21 mouse cellular contexts compared by ENCODE assay signal in the genomic region with DNA sequence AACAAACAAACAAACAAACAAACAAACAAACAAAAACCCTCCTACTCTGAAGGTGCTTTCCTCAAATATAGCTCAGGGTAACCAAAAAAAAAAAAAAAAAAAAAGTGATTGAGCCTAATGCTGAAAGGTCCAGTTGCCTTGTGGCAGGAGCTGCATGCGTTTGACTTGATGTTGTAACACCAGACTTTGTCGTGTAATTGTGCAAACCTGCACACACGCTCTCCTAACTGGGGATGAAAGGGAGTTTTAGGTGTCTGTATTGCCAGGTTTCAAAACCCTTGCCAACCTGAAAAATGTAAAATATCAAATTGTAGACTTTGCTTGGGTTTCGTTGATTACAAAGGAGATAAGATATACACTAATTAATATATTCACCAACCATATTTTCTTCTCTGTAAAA. TPM values are rescaled to one million over a fixed set of nuclear protein-coding genes. Genes with fewer than 3 reads are reported as not detected.
"Had no signal": no experiment of that assay in that cellular context is flagged by ENCODE, and none has a peak within 500 bp of the region (broad histone marks: within the 10 kb centered on the region; RNA-seq: fewer than 3 reads in every experiment).

No protein-coding gene starts in this region.

- H3K4me1 ChIP-seq: liver, embryonic 15.5 days; midbrain, embryonic 13.5 days; midbrain, embryonic 15.5 days had no signal

- H3K27me3 ChIP-seq: neural tube, embryonic 12.5 days had no signal

- H3K9ac ChIP-seq: liver, embryonic 15.5 days; lung, embryonic 14.5 days; midbrain, embryonic 13.5 days; midbrain, embryonic 15.5 days; neural tube, embryonic 12.5 days had no signal

- H3K4me2 ChIP-seq: liver, embryonic 15.5 days; lung, embryonic 14.5 days; midbrain, embryonic 11.5 days; midbrain, embryonic 13.5 days; midbrain, embryonic 15.5 days; neural tube, embryonic 12.5 days had no signal

- ATAC-seq: midbrain, embryonic 13.5 days; midbrain, embryonic 15.5 days had no signal

- H3K27ac ChIP-seq: liver, embryonic 15.5 days; midbrain, embryonic 13.5 days; midbrain, embryonic 15.5 days; neural tube, embryonic 12.5 days had no signal

- H3K36me3 ChIP-seq: liver, embryonic 15.5 days; midbrain, embryonic 13.5 days; midbrain, embryonic 15.5 days; neural tube, embryonic 12.5 days had no signal

- H3K9me3 ChIP-seq: liver, embryonic 15.5 days; midbrain, embryonic 15.5 days; neural tube, embryonic 12.5 days had no signal

- DNase-seq: lung, adult 18-20 months; lung, embryonic 14.5 days; lung, postnatal 10 days; lung, postnatal 4 days; right cerebral cortex, postnatal 25 days; right cerebral cortex, postnatal 4 days; spleen, adult 18-20 months; thymus, adult 18-20 months; thymus, postnatal 14 days; thymus, postnatal 36 days had no signal

- H3K4me3 ChIP-seq: liver, embryonic 15.5 days; megakaryocyte, embryonic 14.5 days; midbrain, embryonic 13.5 days; midbrain, embryonic 15.5 days; neural tube, embryonic 12.5 days had no signal

RNA-seq across cellular contexts. Expression of gene Gbx2, which starts 17.4 kb away (rescaled TPM):
- total RNA-seq: monocyte, adult 5-6 weeks; neutrophil, adult 5-6 weeks had no signal
- polyA plus RNA-seq: lung, embryonic 16.5 days; stomach, embryonic 14.5 days; stomach, embryonic 16.5 days had no signal
